Mouse (Mus musculus): ENCODE data around the gene Csf2. TPM values are rescaled to one million over a fixed set of nuclear protein-coding genes. Genes with fewer than 3 reads are reported as not detected.

Csf2 gene
- polyA plus RNA-seq, 1 experiment from 2014 or later = not detected

- H3K4me2 ChIP-seq (replicated peaks; ENCODE audit: low read depth, low read length) = no peak overlapping the region
- 87% methylated on average over 3 of the region's 3 CpGs for WGBS
- H3K4me1 ChIP-seq (ENCODE audit: insufficient read depth, low read length) = no peaks in the 10 kb centered on the region
- H3K27ac ChIP-seq (ENCODE audit: low read length) = no peak overlapping the region
- no peaks in the 10 kb centered on the region for H3K9me3 ChIP-seq (ENCODE audit: low read length)
- H3K27me3 ChIP-seq (ENCODE audit: insufficient read depth, low read length) = no peaks in the 10 kb centered on the region
- no peak overlapping the region for H3K4me3 ChIP-seq (ENCODE audit: low read length)
- no peak for ATAC-seq (ENCODE audit: low FRiP score, low TSS enrichment)
- H3K36me3 ChIP-seq (ENCODE audit: insufficient read depth, low read length) = no peaks in the 10 kb centered on the region
- no peak overlapping the region for H3K9ac ChIP-seq (replicated peaks; ENCODE audit: low read length)
These were observed 19.9 kb upstream of the Csf2 start for GRCm38 (mm10) chr11:54269191-54269896.

- H3K4me2 ChIP-seq (replicated peaks; ENCODE audit: low read depth, low read length) = no peak within 1 kb of the TSS
- no peaks in the 10 kb centered on the region for H3K27me3 ChIP-seq (ENCODE audit: insufficient read depth, low read length)
- 80% methylated on average over 6 of the region's 6 CpGs for WGBS
- no peaks in the 10 kb centered on the region for H3K9me3 ChIP-seq (ENCODE audit: low read length)
- H3K36me3 ChIP-seq (ENCODE audit: insufficient read depth, low read length) = no peaks in the 10 kb centered on the region
- H3K4me1 ChIP-seq (ENCODE audit: insufficient read depth, low read length) = no peaks in the 10 kb centered on the region
- no peak within 1 kb of the TSS for H3K4me3 ChIP-seq (ENCODE audit: low read length)
- no peak within 1 kb of the TSS for H3K27ac ChIP-seq (ENCODE audit: low read length)
- no peak within 1 kb of the TSS for H3K9ac ChIP-seq (replicated peaks; ENCODE audit: low read length)
- no peak for ATAC-seq (ENCODE audit: low FRiP score, low TSS enrichment)
These were observed 17.7 kb upstream of the Csf2 start, which contains the start of gene Il3 for GRCm38 (mm10) chr11:54267177-54267576. TSS of gene Il3 (minus strand) at chr11:54267277.

GRCm38 (mm10) chr11:54264542-54264941 is 15.1 kb upstream of the Csf2 start:
- Histone ChIP-seq H3K4me1 (ENCODE audit: insufficient read depth, low read length) (no peaks in the 10 kb centered on the region), H3K36me3 (ENCODE audit: insufficient read depth, low read length) (no peaks in the 10 kb centered on the region), H3K4me2 (replicated peaks; ENCODE audit: low read depth, low read length) (no peak overlapping the region), H3K4me3 (ENCODE audit: low read length) (no peak overlapping the region), H3K27ac (ENCODE audit: low read length) (no peak overlapping the region), H3K9me3 (ENCODE audit: low read length) (no peaks in the 10 kb centered on the region; the same call in 1 of the 2 replicates), H3K27me3 (ENCODE audit: insufficient read depth, low read length) (no peaks in the 10 kb centered on the region), H3K9ac (replicated peaks; ENCODE audit: low read length) (no peak overlapping the region)
- WGBS = 64% methylated on average over 2 of the region's 2 CpGs
- ATAC-seq (ENCODE audit: low FRiP score, low TSS enrichment) = no peak

- H3K4me2 ChIP-seq (replicated peaks; ENCODE audit: low read depth, low read length) = no peak overlapping the region
- no peaks in the 10 kb centered on the region for H3K27me3 ChIP-seq (ENCODE audit: insufficient read depth, low read length)
- no peaks in the 10 kb centered on the region for H3K36me3 ChIP-seq (ENCODE audit: insufficient read depth, low read length)
- no peak overlapping the region for H3K4me3 ChIP-seq (ENCODE audit: low read length)
- H3K9ac ChIP-seq (replicated peaks; ENCODE audit: low read length) = no peak overlapping the region
- H3K9me3 ChIP-seq (ENCODE audit: low read length) = no peaks in the 10 kb centered on the region; the same call in 1 of the 2 replicates
- WGBS = 12% methylated on average over 1 of the region's 1 CpGs
- H3K27ac ChIP-seq (ENCODE audit: low read length) = no peak overlapping the region
- no peaks in the 10 kb centered on the region for H3K4me1 ChIP-seq (ENCODE audit: insufficient read depth, low read length)
- ATAC-seq (ENCODE audit: low FRiP score, low TSS enrichment) = no peak
These were observed 14.1 kb upstream of the Csf2 start for GRCm38 (mm10) chr11:54263405-54264031.

GRCm38 (mm10) chr11:54256624-54257376 is 7.3 kb upstream of the Csf2 start:
- WGBS = 56% methylated on average over 3 of the region's 3 CpGs
- Histone ChIP-seq H3K27me3 (ENCODE audit: insufficient read depth, low read length) (no peaks in the 10 kb centered on the region), H3K9ac (replicated peaks; ENCODE audit: low read length) (no peak overlapping the region), H3K9me3 (ENCODE audit: low read length) (no peaks in the 10 kb centered on the region; the same call in 1 of the 2 replicates), H3K27ac (ENCODE audit: low read length) (no peak overlapping the region), H3K4me3 (ENCODE audit: low read length) (no peak overlapping the region), H3K4me1 (ENCODE audit: insufficient read depth, low read length) (no peaks in the 10 kb centered on the region), H3K4me2 (replicated peaks; ENCODE audit: low read depth, low read length) (no peak overlapping the region), H3K36me3 (ENCODE audit: insufficient read depth, low read length) (no peaks in the 10 kb centered on the region)
- no peak for ATAC-seq (ENCODE audit: low FRiP score, low TSS enrichment)

GRCm38 (mm10) chr11:54254114-54254513 is 4.6 kb upstream of the Csf2 start:
- Histone ChIP-seq H3K9ac (replicated peaks; ENCODE audit: low read length) (no peak overlapping the region), H3K4me3 (ENCODE audit: low read length) (no peak overlapping the region), H3K27me3 (ENCODE audit: insufficient read depth, low read length) (no peaks in the 10 kb centered on the region), H3K27ac (ENCODE audit: low read length) (no peak overlapping the region), H3K9me3 (ENCODE audit: low read length) (no peaks in the 10 kb centered on the region), H3K4me2 (replicated peaks; ENCODE audit: low read depth, low read length) (no peak overlapping the region), H3K4me1 (ENCODE audit: insufficient read depth, low read length) (no peaks in the 10 kb centered on the region), H3K36me3 (ENCODE audit: insufficient read depth, low read length) (no peaks in the 10 kb centered on the region)
- no peak for ATAC-seq (ENCODE audit: low FRiP score, low TSS enrichment)
- 33% methylated on average over 4 of the region's 4 CpGs for WGBS

GRCm38 (mm10) chr11:54250575-54250974 is 1.1 kb upstream of the Csf2 start:
- ATAC-seq (ENCODE audit: low FRiP score, low TSS enrichment) = no peak
- 92% methylated on average over 11 of the region's 11 CpGs for WGBS
- no peak overlapping the region for H3K9ac ChIP-seq (replicated peaks; ENCODE audit: low read length)
- H3K27me3 ChIP-seq (ENCODE audit: insufficient read depth, low read length) = no peaks in the 10 kb centered on the region
- no peak overlapping the region for H3K4me2 ChIP-seq (replicated peaks; ENCODE audit: low read depth, low read length)
- H3K36me3 ChIP-seq (ENCODE audit: insufficient read depth, low read length) = no peaks in the 10 kb centered on the region
- H3K9me3 ChIP-seq (ENCODE audit: low read length) = no peaks in the 10 kb centered on the region
- H3K4me3 ChIP-seq (ENCODE audit: low read length) = no peak overlapping the region
- H3K27ac ChIP-seq (ENCODE audit: low read length) = no peak overlapping the region
- H3K4me1 ChIP-seq (ENCODE audit: insufficient read depth, low read length) = no peaks in the 10 kb centered on the region

GRCm38 (mm10) chr11:54249748-54250147 is 281 bp upstream of the Csf2 start:
- WGBS = 85% methylated on average over 3 of the region's 3 CpGs
- H3K27ac ChIP-seq (ENCODE audit: low read length) = no peak overlapping the region
- no peaks in the 10 kb centered on the region for H3K9me3 ChIP-seq (ENCODE audit: low read length)
- H3K4me1 ChIP-seq (ENCODE audit: insufficient read depth, low read length) = no peaks in the 10 kb centered on the region
- no peaks in the 10 kb centered on the region for H3K27me3 ChIP-seq (ENCODE audit: insufficient read depth, low read length)
- no peak for ATAC-seq (ENCODE audit: low FRiP score, low TSS enrichment)
- H3K9ac ChIP-seq (replicated peaks; ENCODE audit: low read length) = no peak overlapping the region
- H3K4me2 ChIP-seq (replicated peaks; ENCODE audit: low read depth, low read length) = no peak overlapping the region
- H3K36me3 ChIP-seq (ENCODE audit: insufficient read depth, low read length) = no peaks in the 10 kb centered on the region
- no peak overlapping the region for H3K4me3 ChIP-seq (ENCODE audit: low read length)

GRCm38 (mm10) chr11:54247251-54247950 is 2.1 kb downstream of the Csf2 start:
- H3K9me3 ChIP-seq (ENCODE audit: low read length) = no peaks in the 10 kb centered on the region
- ATAC-seq (ENCODE audit: low FRiP score, low TSS enrichment) = no peak
- H3K36me3 ChIP-seq (ENCODE audit: insufficient read depth, low read length) = no peaks in the 10 kb centered on the region
- 64% methylated on average over 10 of the region's 10 CpGs for WGBS
- no peaks in the 10 kb centered on the region for H3K27me3 ChIP-seq (ENCODE audit: insufficient read depth, low read length)
- H3K4me1 ChIP-seq (ENCODE audit: insufficient read depth, low read length) = no peaks in the 10 kb centered on the region
- H3K4me3 ChIP-seq (ENCODE audit: low read length) = no peak overlapping the region
- no peak overlapping the region for H3K9ac ChIP-seq (replicated peaks; ENCODE audit: low read length)
- H3K27ac ChIP-seq (ENCODE audit: low read length) = no peak overlapping the region
- no peak overlapping the region for H3K4me2 ChIP-seq (replicated peaks; ENCODE audit: low read depth, low read length)

Data from kidney, embryonic 16.5 days (tissue).